Mouse (Mus musculus): Measurements from ENCODE around the gene P2ry14.

GRCm38 (mm10) chr3:59130431-59130830, 23.0 kb downstream of the P2ry14 start:
- TF ChIP-seq CTCF (IDR thresholded peaks at IDR 0.05; ENCODE audit: low read depth, low read length) (no peak), GATA1 (IDR thresholded peaks at IDR 0.05; ENCODE audit: borderline replicate concordance, low read length) (no peak), TAL1 (conservative IDR thresholded peaks at IDR 0.05; ENCODE audit: low read depth, low read length) (no peak), GATA2 (IDR thresholded peaks at IDR 0.05; ENCODE audit: borderline replicate concordance, low read depth, low read length) (no peak), POLR2AphosphoS5 (IDR thresholded peaks at IDR 0.05; ENCODE audit: insufficient replicate concordance, low read depth, low read length) (no peak)

All from G1E (cell line).